Mouse (Mus musculus) lung, embryonic 14.5 days (tissue): ENCODE results near the gene Taf3. TPM values are rescaled to one million over a fixed set of nuclear protein-coding genes. Genes with fewer than 3 reads are reported as not detected.

Source experiments
- ATAC-seq: fragments of 200-750 bp; cut with Nextera tagmentation; 2 replicates; pipeline ENCODE4 v1.8.0; 2017; ENCODE audit warnings: mild to moderate bottlenecking, moderate TSS enrichment, moderate library complexity; ENCODE audit not compliant: insufficient read depth
- DNase-seq: peaks from one replicate; pipeline ENCODE4 v3.0.0-alpha.2; 2015
- H3K27ac ChIP-seq: fragments of 300-500 bp; sonication (generic); 2 replicates; pipeline ENCODE4 v1.5.1; 2014; ENCODE audit warnings: low read depth, mild to moderate bottlenecking, moderate library complexity
- H3K27me3 ChIP-seq: fragments of 300-500 bp; sonication (generic); 2 replicates; pipeline ENCODE4 v1.6.1; 2014; ENCODE audit warnings: low read length, control low read depth; ENCODE audit not compliant: insufficient read depth
- H3K36me3 ChIP-seq: fragments of 300-500 bp; sonication (generic); 2 replicates; pipeline ENCODE4 v1.6.1; 2014; ENCODE audit warnings: control low read depth; ENCODE audit not compliant: insufficient read depth
- H3K4me1 ChIP-seq: fragments of 300-500 bp; sonication (generic); 2 replicates; pipeline ENCODE4 v1.6.1; 2014; ENCODE audit warnings: antibody characterized with exemption, control low read depth; ENCODE audit not compliant: insufficient read depth
- H3K4me2 ChIP-seq: fragments of 300-500 bp; sonication (generic); 2 replicates; pipeline ENCODE4 v1.6.1; 2014; ENCODE audit warnings: mild to moderate bottlenecking
- H3K4me3 ChIP-seq: fragments of 300-500 bp; sonication (generic); 2 replicates; pipeline ENCODE4 v1.5.1; 2014; ENCODE audit warnings: low read depth, low read length
- H3K9ac ChIP-seq: fragments of 300-500 bp; sonication (generic); 2 replicates; pipeline ENCODE4 v1.6.1; 2014
- H3K9me3 ChIP-seq: fragments of 300-500 bp; sonication (generic); 2 replicates; pipeline ENCODE4 v1.6.1; 2016; ENCODE audit warnings: low read depth, low read length, control low read depth
- CTCF ChIP-seq: IDR thresholded peaks from 2 replicates; pipeline ENCODE4 v1.5.1; 2016; ENCODE audit warnings: antibody characterized with exemption, low read depth
- WGBS: fragments of 180-500 bp; shearing (Covaris S2); extraction: QIAGEN DNeasy Blood & Tissue Kit; methylation state at CpG from one replicate; pipeline ENCODE4 v1.1.7; 2014; 5-methylcytosine and 5-hydroxymethylcytosine counted together
- polyA plus RNA-seq: library from polyadenylated mRNA; unstranded; fragments of >200 nt; fragmentation: Nextera tagmentation; extraction: Ambion mirVana; gene quantifications from 2 replicates; pipeline ENCODE4 v1.2.1, GENCODE M21; 2014

Gene Taf3
- polyA plus RNA-seq, 1 experiment from 2014 or later: 16.0 TPM

- H3K4me3 ChIP-seq: no peak overlapping the region
- H3K27me3 ChIP-seq: peaks cover 12% of the 10 kb centered on the region; the same call in 1 of the 2 replicates
- H3K9me3 ChIP-seq: no peaks in the 10 kb centered on the region
- peak; percentile 32; the same call in 1 of the 2 replicates for ATAC-seq
- TF ChIP-seq CTCF: no peak
- H3K36me3 ChIP-seq: no peaks in the 10 kb centered on the region
- H3K27ac ChIP-seq: no peak overlapping the region
- H3K4me1 ChIP-seq: no peaks in the 10 kb centered on the region
- no peak overlapping the region for H3K4me2 ChIP-seq
- peak; percentile 54 for DNase-seq
- WGBS: 36% methylated on average over 12 of the region's 12 CpGs
- no peak overlapping the region for H3K9ac ChIP-seq
Observed at GRCm38 (mm10) chr2:9867092-9867825, 181.1 kb downstream of the Taf3 start.

Other genes with a start within 250 kb of the Taf3 start
- gene 4930412O13Rik, start 167.3 kb downstream of the Taf3 start, polyA plus RNA-seq: not detected in 2 replicates
- not detected in 2 replicates for gene 9230102O04Rik, start 159.1 kb downstream of the Taf3 start, polyA plus RNA-seq
- 2.9 and 3.4 TPM in 2 replicates for gene Gata3, start 158.6 kb downstream of the Taf3 start, polyA plus RNA-seq
- gene Atp5c1, start 31.9 kb upstream of the Taf3 start, polyA plus RNA-seq: 552 and 584 TPM in 2 replicates
- gene Kin, start 32.0 kb upstream of the Taf3 start, polyA plus RNA-seq: 29.2 and 32.3 TPM in 2 replicates
- gene Itih2, start 82.8 kb upstream of the Taf3 start, polyA plus RNA-seq: 2.6 and 2.7 TPM in 2 replicates
- 4.0 and 4.1 TPM in 2 replicates for gene Itih5, start 105.0 kb upstream of the Taf3 start, polyA plus RNA-seq